Mouse (Mus musculus) forebrain, embryonic 10.5 days (tissue): Measurements from ENCODE around the gene Batf. TPM values are rescaled to one million over a fixed set of nuclear protein-coding genes. Genes with fewer than 3 reads are reported as not detected.
"Not testable (repeated sequence)": the region's sequence is repeated elsewhere in the genome, so short reads cannot be mapped to it uniquely, and the experiment has no call there.

Source experiments
- DNase-seq: peaks from one replicate; pipeline ENCODE4 v3.0.0-alpha.2; 2017; ENCODE audit warnings: low spot score; ENCODE audit errors: extremely low spot score
- H3K27ac ChIP-seq: fragments of 300-500 bp; sonication (generic); 2 replicates; pipeline ENCODE4 v1.5.1; 2016; ENCODE audit warnings: mild to moderate bottlenecking
- H3K27me3 ChIP-seq: fragments of 300-500 bp; sonication (generic); 2 replicates; pipeline ENCODE4 v1.6.1; 2016; ENCODE audit warnings: mild to moderate bottlenecking; ENCODE audit not compliant: poor library complexity, severe bottlenecking
- H3K36me3 ChIP-seq: fragments of 300-500 bp; sonication (generic); replicated peaks from 2 replicates; pipeline ENCODE4 v1.6.1; 2016; ENCODE audit warnings: mild to moderate bottlenecking, moderate library complexity
- H3K4me1 ChIP-seq: fragments of 300-500 bp; sonication (generic); 2 replicates; pipeline ENCODE4 v1.6.1; 2016
- H3K4me3 ChIP-seq: fragments of 300-500 bp; sonication (generic); 2 replicates; pipeline ENCODE4 v1.5.1; 2016; ENCODE audit warnings: mild to moderate bottlenecking, moderate library complexity
- H3K9me3 ChIP-seq: fragments of 300-500 bp; sonication (generic); 2 replicates; pipeline ENCODE4 v1.6.1; 2016; ENCODE audit warnings: mild to moderate bottlenecking, moderate library complexity
- WGBS: fragments of 180-500 bp; shearing (Covaris S2); methylation state at CpG from one replicate; pipeline ENCODE4 v1.1.7; 2016; 5-methylcytosine and 5-hydroxymethylcytosine counted together
- polyA plus RNA-seq: library from polyadenylated mRNA; unstranded; fragments of >200 nt; fragmentation: Nextera tagmentation; extraction: Ambion mirVana; gene quantifications from 2 replicates; pipeline ENCODE4 v1.2.1, GENCODE M21; 2016

Batf gene
- polyA plus RNA-seq, 1 experiment from 2014 or later: 1.5 TPM

GRCm38 (mm10) chr12:85695787-85696186 is 9.3 kb downstream of the Batf start:
- Histone ChIP-seq H3K36me3 (no peaks in the 10 kb centered on the region), H3K27me3 (peaks cover 16% of the 10 kb centered on the region), H3K4me1 (peaks cover 2% of the 10 kb centered on the region; the same call in 1 of the 2 replicates), H3K4me3 (no peak overlapping the region), H3K9me3 (no peaks in the 10 kb centered on the region), H3K27ac (no peak overlapping the region)
- no peak for DNase-seq
- WGBS: 90% methylated on average over 2 of the region's 2 CpGs

GRCm38 (mm10) chr12:85696436-85696835 is 10.0 kb downstream of the Batf start:
- 87% methylated on average over 5 of the region's 5 CpGs for WGBS
- Histone ChIP-seq H3K36me3 (no peaks in the 10 kb centered on the region), H3K4me1 (peaks cover 2% of the 10 kb centered on the region; the same call in 1 of the 2 replicates), H3K9me3 (no peaks in the 10 kb centered on the region), H3K27me3 (peaks cover 16% of the 10 kb centered on the region), H3K4me3 (no peak overlapping the region), H3K27ac (no peak overlapping the region)
- DNase-seq: no peak

GRCm38 (mm10) chr12:85698179-85698578 is 11.7 kb downstream of the Batf start:
- WGBS: 31% methylated on average over 15 of the region's 37 CpGs
- H3K36me3 ChIP-seq: not testable (repeated sequence)
- peak overlapping the region; percentile 26 for H3K4me3 ChIP-seq

GRCm38 (mm10) chr12:85700191-85700841 is 13.8 kb downstream of the Batf start:
- WGBS: 77% methylated on average over 6 of the region's 6 CpGs
- Histone ChIP-seq H3K4me3 (no peak overlapping the region), H3K4me1 (peaks cover 11% of the 10 kb centered on the region), H3K9me3 (no peaks in the 10 kb centered on the region), H3K36me3 (no peaks in the 10 kb centered on the region), H3K27ac (no peak overlapping the region), H3K27me3 (peaks cover 28% of the 10 kb centered on the region)
- DNase-seq: no peak

More at GRCm38 (mm10) chr12:85698179-85698578, 11.7 kb downstream of the Batf start:
- peaks cover 16% of the 10 kb centered on the region for H3K27me3 ChIP-seq
- H3K4me1 ChIP-seq, H3K27ac ChIP-seq, H3K9me3 ChIP-seq, DNase-seq: not testable (repeated sequence)

- WGBS: 88% methylated on average over 7 of the region's 7 CpGs
- Histone ChIP-seq H3K4me3 (no peak overlapping the region), H3K27me3 (peaks cover 33% of the 10 kb centered on the region), H3K27ac (no peak overlapping the region), H3K36me3 (no peaks in the 10 kb centered on the region), H3K4me1 (peaks cover 16% of the 10 kb centered on the region), H3K9me3 (no peaks in the 10 kb centered on the region)
- DNase-seq: no peak
Measured at GRCm38 (mm10) chr12:85700842-85701223, 14.4 kb downstream of the Batf start.

DNA sequence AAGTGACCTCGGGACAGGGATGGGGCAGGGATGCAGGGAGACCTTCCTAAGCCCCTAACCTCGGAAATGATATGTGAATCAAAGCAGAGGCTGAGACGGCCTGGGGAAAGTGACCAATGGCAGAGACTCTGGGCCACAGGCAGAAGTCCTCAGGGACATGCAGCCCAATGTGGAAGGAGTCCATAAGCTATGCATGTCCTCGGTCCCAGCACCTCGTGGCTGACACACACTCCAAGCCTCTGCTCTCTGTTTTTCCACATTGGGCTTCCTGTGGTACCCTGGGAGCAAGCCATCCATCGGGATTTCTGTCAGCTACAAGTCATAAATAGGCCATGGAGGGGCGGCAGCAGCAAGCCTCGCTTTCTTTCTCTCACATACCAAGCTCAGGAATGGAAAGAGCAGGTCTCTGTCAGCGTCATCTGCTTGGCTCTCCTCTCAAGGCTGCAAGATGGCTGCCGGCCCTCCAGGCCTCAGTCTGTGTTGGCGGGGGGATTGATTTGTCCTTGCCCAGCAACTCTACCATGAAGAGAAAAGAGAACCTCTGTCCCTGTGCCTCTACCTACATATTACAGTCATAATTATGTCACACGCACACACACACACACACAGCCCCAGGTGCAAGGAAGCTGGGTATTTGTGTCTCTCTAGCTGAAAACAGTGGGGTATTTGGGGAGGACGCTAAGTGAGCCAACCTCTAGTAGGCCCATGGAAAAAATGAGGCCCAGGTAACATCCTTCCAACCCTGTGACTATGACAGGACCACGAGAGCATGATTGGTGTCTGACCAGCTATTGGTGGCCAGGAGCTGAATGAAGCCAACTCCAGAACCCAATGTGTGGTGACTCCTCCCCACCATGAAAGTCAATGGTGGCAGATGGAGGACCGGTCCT is 15.9 kb downstream of the Batf start:
- H3K4me1 ChIP-seq: peaks cover 19% of the 10 kb centered on the region
- 83% methylated on average over 15 of the region's 15 CpGs for WGBS
- H3K9me3 ChIP-seq: no peaks in the 10 kb centered on the region
- peaks cover 48% of the 10 kb centered on the region for H3K27me3 ChIP-seq
- H3K4me3 ChIP-seq: no peak overlapping the region
- no peak for DNase-seq
- H3K27ac ChIP-seq: no peak overlapping the region
- no peaks in the 10 kb centered on the region for H3K36me3 ChIP-seq

GRCm38 (mm10) chr12:85703507-85703906 is 17.0 kb downstream of the Batf start:
- H3K27ac ChIP-seq: no peak overlapping the region
- no peaks in the 10 kb centered on the region for H3K36me3 ChIP-seq
- H3K4me1 ChIP-seq: peaks cover 19% of the 10 kb centered on the region
- no peaks in the 10 kb centered on the region for H3K9me3 ChIP-seq
- H3K27me3 ChIP-seq: peaks cover 47% of the 10 kb centered on the region
- no peak overlapping the region for H3K4me3 ChIP-seq
- no peak for DNase-seq
- 75% methylated on average over 3 of the region's 3 CpGs for WGBS

DNA sequence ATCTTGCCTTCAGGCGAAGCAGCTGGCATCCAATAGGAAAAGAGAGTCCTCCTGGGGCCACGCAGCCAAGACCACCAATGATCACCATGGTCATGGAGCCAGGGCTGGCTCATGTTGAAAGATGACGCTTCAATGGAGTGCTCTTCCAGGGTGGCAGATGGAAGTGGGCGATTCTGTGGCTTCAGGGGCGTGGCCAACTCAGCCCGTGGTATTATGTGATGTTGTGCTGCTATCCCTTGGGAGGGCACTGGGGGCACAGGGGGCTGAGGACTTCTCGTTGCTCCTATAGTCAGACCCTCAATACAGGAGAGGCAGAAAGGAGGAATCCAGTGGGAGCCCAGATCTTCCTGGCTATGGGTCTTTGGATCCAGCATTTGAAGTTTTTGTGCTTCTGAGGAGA is 18.1 kb downstream of the Batf start:
- Histone ChIP-seq H3K27me3 (peaks cover 37% of the 10 kb centered on the region), H3K4me1 (peaks cover 19% of the 10 kb centered on the region), H3K36me3 (no peaks in the 10 kb centered on the region), H3K9me3 (no peaks in the 10 kb centered on the region), H3K27ac (no peak overlapping the region), H3K4me3 (no peak overlapping the region)
- WGBS: 73% methylated on average over 7 of the region's 7 CpGs
- DNase-seq: no peak

GRCm38 (mm10) chr12:85705002-85705830 is 18.7 kb downstream of the Batf start:
- H3K36me3 ChIP-seq: no peaks in the 10 kb centered on the region
- WGBS: 11% methylated on average over 20 of the region's 20 CpGs
- H3K27me3 ChIP-seq: peaks cover 35% of the 10 kb centered on the region
- peak; percentile 54 for DNase-seq
- peak overlapping the region; percentile 54 for H3K4me3 ChIP-seq
- peak overlapping the region; percentile 72 for H3K27ac ChIP-seq
- H3K9me3 ChIP-seq: no peaks in the 10 kb centered on the region
- H3K4me1 ChIP-seq: peaks cover 19% of the 10 kb centered on the region

DNA sequence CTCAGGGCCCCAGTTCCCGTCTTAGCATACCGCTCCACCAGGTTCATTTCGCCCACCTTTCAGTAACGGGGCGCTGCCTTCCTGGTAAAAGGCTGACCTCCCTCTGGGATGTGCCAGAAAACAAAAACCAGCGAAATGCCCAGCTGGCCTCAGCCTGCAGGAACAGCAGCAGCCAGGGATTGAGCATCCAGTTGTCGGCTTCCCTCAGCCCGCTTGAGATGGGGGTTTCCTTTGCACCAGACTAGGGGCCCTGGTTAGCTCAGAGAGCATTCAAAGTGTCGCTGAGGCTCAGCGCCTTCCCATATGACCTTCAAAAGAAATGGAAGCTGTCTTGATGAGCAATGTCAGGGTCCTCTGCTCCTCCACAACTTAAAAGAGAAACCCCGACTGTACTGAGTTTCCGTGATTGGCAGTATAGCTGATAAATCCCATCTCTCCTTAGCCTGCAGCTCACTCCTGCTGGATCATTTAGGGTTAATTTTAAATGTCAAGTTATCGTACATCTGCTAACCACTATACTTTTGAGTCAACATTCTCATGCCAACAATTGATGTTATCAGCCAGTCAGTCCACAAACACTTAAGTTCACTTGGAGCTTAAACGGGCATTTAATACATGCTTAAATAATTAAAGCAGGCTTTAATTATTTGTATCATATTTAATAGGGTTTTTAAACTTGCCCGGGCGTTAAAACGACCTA is 19.5 kb downstream of the Batf start:
- Histone ChIP-seq H3K4me3 (peak overlapping the region; percentile 54), H3K4me1 (peaks cover 17% of the 10 kb centered on the region), H3K27me3 (peaks cover 35% of the 10 kb centered on the region), H3K9me3 (no peaks in the 10 kb centered on the region), H3K36me3 (no peaks in the 10 kb centered on the region), H3K27ac (peak overlapping the region; percentile 72)
- WGBS: 25% methylated on average over 17 of the region's 17 CpGs
- DNase-seq: peak; percentile 30

DNA sequence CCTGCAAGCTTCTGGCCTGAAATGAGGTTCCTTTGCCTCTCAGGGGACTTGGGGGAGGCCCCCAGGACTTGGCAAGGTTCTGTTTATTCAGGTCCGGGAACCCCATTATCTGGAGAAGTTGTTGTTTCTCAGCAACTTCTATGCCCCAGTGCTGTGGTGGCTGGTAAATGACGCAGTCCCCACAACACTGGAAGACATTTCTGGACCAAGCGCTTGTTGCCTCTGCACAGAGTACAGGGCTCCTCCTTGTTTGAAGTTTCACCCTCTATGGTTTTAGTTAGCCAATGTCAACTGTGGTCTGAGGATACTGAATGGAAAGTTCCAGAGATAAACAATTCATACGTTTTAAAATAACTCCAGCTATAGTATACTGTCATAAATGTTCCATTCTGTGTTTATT is 20.4 kb downstream of the Batf start:
- Histone ChIP-seq H3K9me3 (no peaks in the 10 kb centered on the region), H3K27me3 (peaks cover 35% of the 10 kb centered on the region), H3K4me1 (peaks cover 17% of the 10 kb centered on the region), H3K36me3 (no peaks in the 10 kb centered on the region), H3K4me3 (no peak overlapping the region), H3K27ac (no peak overlapping the region)
- WGBS: 84% methylated on average over 4 of the region's 4 CpGs
- no peak for DNase-seq

DNA sequence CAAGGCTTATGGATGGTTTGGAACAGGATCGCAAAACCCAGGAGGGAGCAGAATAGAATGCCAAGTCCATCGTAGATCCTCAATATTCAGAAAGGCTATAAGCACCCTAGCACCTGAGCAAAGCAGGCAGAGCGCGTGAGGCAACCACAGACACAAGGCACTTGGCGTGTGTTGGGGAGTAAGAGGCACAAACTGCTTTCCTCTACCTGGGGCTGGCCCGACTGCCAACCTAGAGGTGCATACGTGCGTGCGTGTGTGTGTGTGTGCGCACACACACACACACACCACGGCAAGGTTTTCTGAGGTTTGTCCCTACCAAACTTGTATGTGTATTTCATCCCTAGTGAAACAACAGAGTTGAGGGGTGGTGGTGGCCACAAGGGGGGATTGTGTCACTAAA is 20.9 kb downstream of the Batf start:
- no peak overlapping the region for H3K4me3 ChIP-seq
- no peaks in the 10 kb centered on the region for H3K9me3 ChIP-seq
- peaks cover 35% of the 10 kb centered on the region for H3K27me3 ChIP-seq
- no peak for DNase-seq
- H3K36me3 ChIP-seq: no peaks in the 10 kb centered on the region
- WGBS: 91% methylated on average over 11 of the region's 11 CpGs
- H3K4me1 ChIP-seq: peaks cover 17% of the 10 kb centered on the region
- H3K27ac ChIP-seq: no peak overlapping the region
